Mouse (Mus musculus) embryonic facial prominence, embryonic 11.5 days (tissue): ENCODE data around the gene Snrpa. TPM values are rescaled to one million over a fixed set of nuclear protein-coding genes. Genes with fewer than 3 reads are reported as not detected.

ENCODE experiments used
- ATAC-seq: fragments of 200-750 bp; cut with Nextera tagmentation; replicated peaks from 2 replicates; pipeline ENCODE4 v1.8.0; 2017; ENCODE audit warnings: low read depth; ENCODE audit not compliant: insufficient number of reproducible peaks, low FRiP score, low TSS enrichment
- DNase-seq: peaks from one replicate; pipeline ENCODE4 v3.0.0-alpha.2; 2015; ENCODE audit warnings: low spot score
- H3K27ac ChIP-seq: fragments of 300-500 bp; sonication (generic); replicated peaks from 2 replicates; pipeline ENCODE4 v1.5.1; 2014; ENCODE audit warnings: mild to moderate bottlenecking, low read depth, low read length, control low read depth
- H3K27me3 ChIP-seq: fragments of 300-500 bp; sonication (generic); 2 replicates; pipeline ENCODE4 v1.6.1; 2014; ENCODE audit warnings: mild to moderate bottlenecking, low read length, moderate library complexity, mixed read lengths; ENCODE audit not compliant: control insufficient read depth, insufficient read depth
- H3K36me3 ChIP-seq: fragments of 300-500 bp; sonication (generic); replicated peaks from 2 replicates; pipeline ENCODE4 v1.6.1; 2014; ENCODE audit warnings: low read depth, mild to moderate bottlenecking, low read length, moderate library complexity, mixed read lengths; ENCODE audit not compliant: control insufficient read depth, insufficient read depth
- H3K4me1 ChIP-seq: fragments of 300-500 bp; sonication (generic); 2 replicates; pipeline ENCODE4 v1.6.1; 2014; ENCODE audit warnings: low read length, mixed read lengths; ENCODE audit not compliant: control insufficient read depth, insufficient read depth
- H3K4me2 ChIP-seq: fragments of 300-500 bp; sonication (generic); 2 replicates; pipeline ENCODE4 v1.6.1; 2014; ENCODE audit warnings: low read depth, mild to moderate bottlenecking, control low read depth, low read length, moderate library complexity
- H3K4me3 ChIP-seq: fragments of 300-500 bp; sonication (generic); 2 replicates; pipeline ENCODE4 v1.5.1; 2014; ENCODE audit warnings: low read depth, low read length, control low read depth
- H3K9ac ChIP-seq: fragments of 300-500 bp; sonication (generic); replicated peaks from 2 replicates; pipeline ENCODE4 v1.6.1; 2014; ENCODE audit warnings: mild to moderate bottlenecking, control low read depth, low read length
- H3K9me3 ChIP-seq: fragments of 300-500 bp; sonication (generic); replicated peaks from 2 replicates; pipeline ENCODE4 v1.6.1; 2016; ENCODE audit warnings: mild to moderate bottlenecking, low read length, inconsistent platforms, mixed read lengths; ENCODE audit not compliant: control insufficient read depth
- WGBS: fragments of 180-500 bp; shearing (Covaris S2); extraction: QIAGEN DNeasy Blood & Tissue Kit; methylation state at CpG from one replicate; pipeline ENCODE4 v1.1.7; 2014; 5-methylcytosine and 5-hydroxymethylcytosine counted together
- polyA plus RNA-seq: library from polyadenylated mRNA; unstranded; fragments of >200 nt; fragmentation: Nextera tagmentation; extraction: Ambion mirVana; gene quantifications from 2 replicates; pipeline ENCODE4 v1.2.1, GENCODE M21; 2014

The Snrpa gene
- polyA plus RNA-seq, 1 experiment from 2014 or later = 355 TPM

GRCm38 (mm10) chr7:27221939-27222338 is 25.9 kb upstream of the Snrpa start:
- H3K27me3 ChIP-seq = no peaks in the 10 kb centered on the region
- no peaks in the 10 kb centered on the region for H3K9me3 ChIP-seq
- H3K4me1 ChIP-seq = no peaks in the 10 kb centered on the region; the same call in 1 of the 2 replicates
- ATAC-seq = no peak
- no peak overlapping the region for H3K9ac ChIP-seq
- no peaks in the 10 kb centered on the region for H3K36me3 ChIP-seq
- no peak overlapping the region for H3K4me2 ChIP-seq
- H3K4me3 ChIP-seq = no peak overlapping the region
- no peak for DNase-seq
- no peak overlapping the region for H3K27ac ChIP-seq
- WGBS = 81% methylated on average over 6 of the region's 6 CpGs

- WGBS = 71% methylated on average over 11 of the region's 11 CpGs
- Histone ChIP-seq H3K27me3 (no peaks in the 10 kb centered on the region), H3K4me2 (no peak overlapping the region), H3K9me3 (no peaks in the 10 kb centered on the region), H3K36me3 (no peaks in the 10 kb centered on the region), H3K9ac (no peak overlapping the region), H3K4me3 (no peak overlapping the region), H3K27ac (no peak overlapping the region), H3K4me1 (no peaks in the 10 kb centered on the region)
- no peak for DNase-seq
- ATAC-seq = no peak
These were observed 23.9 kb upstream of the Snrpa start for GRCm38 (mm10) chr7:27219937-27220336.

- Histone ChIP-seq H3K27ac (no peak overlapping the region), H3K9me3 (no peaks in the 10 kb centered on the region), H3K4me1 (no peaks in the 10 kb centered on the region), H3K36me3 (no peaks in the 10 kb centered on the region), H3K4me2 (no peak overlapping the region), H3K4me3 (no peak overlapping the region), H3K9ac (no peak overlapping the region), H3K27me3 (no peaks in the 10 kb centered on the region)
- WGBS = 85% methylated on average over 7 of the region's 7 CpGs
- DNase-seq = no peak
- no peak for ATAC-seq
These were observed 22.5 kb upstream of the Snrpa start for GRCm38 (mm10) chr7:27218586-27218985.

GRCm38 (mm10) chr7:27212626-27213025 is 16.6 kb upstream of the Snrpa start:
- peaks cover under 1% of the 10 kb centered on the region for H3K36me3 ChIP-seq
- WGBS = 80% methylated on average over 2 of the region's 2 CpGs
- no peak for DNase-seq
- no peaks in the 10 kb centered on the region for H3K27me3 ChIP-seq
- no peaks in the 10 kb centered on the region for H3K9me3 ChIP-seq
- H3K4me3 ChIP-seq = no peak overlapping the region
- H3K27ac ChIP-seq = no peak overlapping the region
- H3K4me2 ChIP-seq = no peak overlapping the region
- H3K4me1 ChIP-seq = no peaks in the 10 kb centered on the region
- H3K9ac ChIP-seq = no peak overlapping the region
- ATAC-seq = no peak

- 92% methylated on average over 8 of the region's 8 CpGs for WGBS
- Histone ChIP-seq H3K27me3 (no peaks in the 10 kb centered on the region), H3K4me1 (no peaks in the 10 kb centered on the region), H3K9me3 (no peaks in the 10 kb centered on the region), H3K27ac (no peak overlapping the region), H3K36me3 (peaks cover 5% of the 10 kb centered on the region), H3K4me2 (no peak overlapping the region), H3K4me3 (no peak overlapping the region), H3K9ac (no peak overlapping the region)
- ATAC-seq (no peak), DNase-seq (no peak)
These were observed 7.8 kb upstream of the Snrpa start for GRCm38 (mm10) chr7:27203730-27204449.

GRCm38 (mm10) chr7:27198779-27199178 is 2.7 kb upstream of the Snrpa start:
- ATAC-seq (no peak), DNase-seq (no peak)
- Histone ChIP-seq H3K4me3 (no peak overlapping the region), H3K36me3 (no peaks in the 10 kb centered on the region; the same call in 1 of the 2 replicates), H3K9ac (no peak overlapping the region), H3K27me3 (no peaks in the 10 kb centered on the region), H3K9me3 (no peaks in the 10 kb centered on the region), H3K27ac (no peak overlapping the region), H3K4me2 (no peak overlapping the region), H3K4me1 (no peaks in the 10 kb centered on the region)
- WGBS = 88% methylated on average over 8 of the region's 8 CpGs

GRCm38 (mm10) chr7:27198355-27198754 is 2.3 kb upstream of the Snrpa start:
- Histone ChIP-seq H3K9ac (no peak overlapping the region), H3K9me3 (no peaks in the 10 kb centered on the region), H3K27me3 (no peaks in the 10 kb centered on the region), H3K4me2 (no peak overlapping the region), H3K36me3 (peaks cover 2% of the 10 kb centered on the region), H3K27ac (no peak overlapping the region), H3K4me1 (0 out of 2 replicates have a peak, but pooled peaks cover 3% of the 10 kb centered on the region), H3K4me3 (no peak overlapping the region)
- ATAC-seq = no peak
- DNase-seq = no peak

- Histone ChIP-seq H3K27me3 (no peaks in the 10 kb centered on the region), H3K4me1 (0 out of 2 replicates have a peak, but pooled peaks cover 3% of the 10 kb centered on the region), H3K27ac (no peak overlapping the region), H3K4me2 (no peak overlapping the region), H3K9ac (no peak overlapping the region), H3K9me3 (no peaks in the 10 kb centered on the region), H3K36me3 (peaks cover 4% of the 10 kb centered on the region), H3K4me3 (no peak overlapping the region)
- DNase-seq (no peak), ATAC-seq (no peak)
- 91% methylated on average over 8 of the region's 8 CpGs for WGBS
These were observed 1.6 kb upstream of the Snrpa start for GRCm38 (mm10) chr7:27197634-27198033.
